Mouse (Mus musculus) olfactory bulb, adult 2 months (tissue): ENCODE measurements around the gene Robo2.

Experiments
- CTCF ChIP-seq: fragments of 200-500 bp; IDR thresholded peaks from 2 replicates; pipeline ENCODE4 v1.5.1; 2012; ENCODE audit warnings: low read depth, mild to moderate bottlenecking, low read length, moderate library complexity; ENCODE audit not compliant: insufficient read depth
- POLR2A ChIP-seq: fragments of 200-500 bp; IDR thresholded peaks from 2 replicates; pipeline ENCODE4 v1.6.1; 2012; ENCODE audit warnings: mild to moderate bottlenecking, low read depth, low read length, moderate library complexity; ENCODE audit not compliant: insufficient read depth

GRCm38 (mm10) chr16:74048980-74049379 is 362.6 kb downstream of the Robo2 start:
- TF ChIP-seq POLR2A (no peak), CTCF (no peak)
